Mouse (Mus musculus): ENCODE measurements around the gene Mrps34. TPM values are rescaled to one million over a fixed set of nuclear protein-coding genes. Genes with fewer than 3 reads are reported as not detected.

The Mrps34 gene
- polyA plus RNA-seq, 1 experiment = 100 TPM

GRCm38 (mm10) chr17:24887291-24888080 is 7.4 kb upstream of the Mrps34 start:
- peaks cover 9% of the 10 kb centered on the region; the same call in 1 of the 2 replicates for H3K4me1 ChIP-seq (ENCODE audit: control insufficient read depth, insufficient read depth, low read length)
- H3K4me3 ChIP-seq (replicated peaks; ENCODE audit: extremely low read depth, low read depth, low read length) = peak overlapping the region; percentile 63
- WGBS = 56% methylated on average over 18 of the region's 18 CpGs
- no peak for TF ChIP-seq CTCF (IDR thresholded peaks at IDR 0.05; ENCODE audit: insufficient read depth, low read length)
- TF ChIP-seq POLR2A (IDR thresholded peaks at IDR 0.05; ENCODE audit: borderline replicate concordance, extremely low read depth, low read depth, low read length) = peak; percentile 13; the same call in 1 of the 2 replicates
- no peak for DNase-seq

- Histone ChIP-seq H3K4me1 (ENCODE audit: control insufficient read depth, insufficient read depth, low read length) (peaks cover 9% of the 10 kb centered on the region; the same call in 1 of the 2 replicates), H3K4me3 (replicated peaks; ENCODE audit: extremely low read depth, low read depth, low read length) (no peak overlapping the region)
- WGBS = 83% methylated on average over 3 of the region's 3 CpGs
- TF ChIP-seq CTCF (IDR thresholded peaks at IDR 0.05; ENCODE audit: insufficient read depth, low read length) = no peak
- TF ChIP-seq POLR2A (IDR thresholded peaks at IDR 0.05; ENCODE audit: borderline replicate concordance, extremely low read depth, low read depth, low read length) = peak; percentile 38; the same call in 1 of the 2 replicates
- no peak for DNase-seq
Observed at GRCm38 (mm10) chr17:24888862-24889261, 6.1 kb upstream of the Mrps34 start.

GRCm38 (mm10) chr17:24890151-24891092 is 4.5 kb upstream of the Mrps34 start:
- TF ChIP-seq CTCF (IDR thresholded peaks at IDR 0.05; ENCODE audit: insufficient read depth, low read length) (no peak), POLR2A (IDR thresholded peaks at IDR 0.05; ENCODE audit: borderline replicate concordance, extremely low read depth, low read depth, low read length) (peak; percentile 40; the same call in 1 of the 2 replicates)
- Histone ChIP-seq H3K4me1 (ENCODE audit: control insufficient read depth, insufficient read depth, low read length) (peaks cover 14% of the 10 kb centered on the region), H3K4me3 (replicated peaks; ENCODE audit: extremely low read depth, low read depth, low read length) (no peak overlapping the region)
- no peak for DNase-seq
- 83% methylated on average over 19 of the region's 19 CpGs for WGBS

GRCm38 (mm10) chr17:24891321-24891720 is 3.6 kb upstream of the Mrps34 start:
- no peak overlapping the region for H3K4me3 ChIP-seq (replicated peaks; ENCODE audit: extremely low read depth, low read depth, low read length)
- peaks cover 15% of the 10 kb centered on the region for H3K4me1 ChIP-seq (ENCODE audit: control insufficient read depth, insufficient read depth, low read length)
- DNase-seq = no peak
- WGBS = 79% methylated on average over 13 of the region's 13 CpGs
- TF ChIP-seq POLR2A (IDR thresholded peaks at IDR 0.05; ENCODE audit: borderline replicate concordance, extremely low read depth, low read depth, low read length) (no peak), CTCF (IDR thresholded peaks at IDR 0.05; ENCODE audit: insufficient read depth, low read length) (no peak)

- Histone ChIP-seq H3K4me1 (ENCODE audit: control insufficient read depth, insufficient read depth, low read length) (peaks cover 16% of the 10 kb centered on the region), H3K4me3 (replicated peaks; ENCODE audit: extremely low read depth, low read depth, low read length) (no peak overlapping the region)
- WGBS = 87% methylated on average over 12 of the region's 12 CpGs
- TF ChIP-seq CTCF (IDR thresholded peaks at IDR 0.05; ENCODE audit: insufficient read depth, low read length) (no peak), POLR2A (IDR thresholded peaks at IDR 0.05; ENCODE audit: borderline replicate concordance, extremely low read depth, low read depth, low read length) (no peak)
- no peak for DNase-seq
Observed at GRCm38 (mm10) chr17:24892785-24893184, 2.1 kb upstream of the Mrps34 start.

GRCm38 (mm10) chr17:24893276-24893675 is 1.6 kb upstream of the Mrps34 start:
- WGBS = 90% methylated on average over 2 of the region's 2 CpGs
- DNase-seq = no peak
- no peak overlapping the region for H3K4me3 ChIP-seq (replicated peaks; ENCODE audit: extremely low read depth, low read depth, low read length)

GRCm38 (mm10) chr17:24894061-24894994 is 588 bp upstream of the Mrps34 start:
- Histone ChIP-seq H3K4me3 (replicated peaks; ENCODE audit: extremely low read depth, low read depth, low read length) (peak overlapping the region; percentile 91), H3K4me1 (ENCODE audit: control insufficient read depth, insufficient read depth, low read length) (peaks cover 16% of the 10 kb centered on the region)
- TF ChIP-seq CTCF (IDR thresholded peaks at IDR 0.05; ENCODE audit: insufficient read depth, low read length) (no peak), POLR2A (IDR thresholded peaks at IDR 0.05; ENCODE audit: borderline replicate concordance, extremely low read depth, low read depth, low read length) (no peak)
- 10% methylated on average over 31 of the region's 31 CpGs for WGBS
- DNase-seq = no peak

More at GRCm38 (mm10) chr17:24893276-24893675, 1.6 kb upstream of the Mrps34 start:
- H3K4me1 ChIP-seq (ENCODE audit: control insufficient read depth, insufficient read depth, low read length) = peaks cover 16% of the 10 kb centered on the region
- TF ChIP-seq POLR2A (IDR thresholded peaks at IDR 0.05; ENCODE audit: borderline replicate concordance, extremely low read depth, low read depth, low read length) (no peak), CTCF (IDR thresholded peaks at IDR 0.05; ENCODE audit: insufficient read depth, low read length) (no peak)

GRCm38 (mm10) chr17:24895571-24896240 is 790 bp downstream of the Mrps34 start:
- peak overlapping the region; percentile 91 for H3K4me3 ChIP-seq (replicated peaks; ENCODE audit: extremely low read depth, low read depth, low read length)
- DNase-seq = no peak
- WGBS = 8% methylated on average over 23 of the region's 23 CpGs
- TF ChIP-seq POLR2A (IDR thresholded peaks at IDR 0.05; ENCODE audit: borderline replicate concordance, extremely low read depth, low read depth, low read length) = no peak
- TF ChIP-seq CTCF (IDR thresholded peaks at IDR 0.05; ENCODE audit: insufficient read depth, low read length) = no peak
- H3K4me1 ChIP-seq (ENCODE audit: control insufficient read depth, insufficient read depth, low read length) = peaks cover 16% of the 10 kb centered on the region
